Mouse (Mus musculus) CH12.LX (cell line): ENCODE results near the gene Qrfp.

Experiments
- CTCF ChIP-seq, 2 experiments: IDR thresholded peaks in 1 of 2; conservative IDR thresholded peaks in 1 of 2; 2 replicates each; pipeline ENCODE4 v1.5.1; 2011 to 2012; ENCODE audit warnings: low read depth in 2 of 2, low read length in 2 of 2, improper control_type of control experiment in 1 of 2, inconsistent platforms in 1 of 2, mild to moderate bottlenecking in 1 of 2, moderate library complexity in 1 of 2
- ELF1 ChIP-seq: IDR thresholded peaks from 2 replicates; pipeline ENCODE4 v1.6.1; 2014; ENCODE audit warnings: low read depth, mild to moderate bottlenecking, inconsistent platforms, low read length, improper control_type of control experiment
- EP300 ChIP-seq: IDR thresholded peaks from 2 replicates; pipeline ENCODE4 v1.6.1; 2011; ENCODE audit warnings: low read length, improper control_type of control experiment
- MAFK ChIP-seq: IDR thresholded peaks from 2 replicates; pipeline ENCODE4 v1.6.1; 2011; ENCODE audit warnings: low read length, improper control_type of control experiment; ENCODE audit not compliant: insufficient replicate concordance
- POLR2A ChIP-seq: IDR thresholded peaks from 2 replicates; pipeline ENCODE4 v1.6.1; 2011; ENCODE audit warnings: low read depth, mild to moderate bottlenecking, improper control_type of control experiment, low read length
- SMC3 ChIP-seq: IDR thresholded peaks from 2 replicates; pipeline ENCODE4 v1.6.1; 2011; ENCODE audit warnings: low read depth, low read length, improper control_type of control experiment
- TBP ChIP-seq: conservative IDR thresholded peaks from 2 replicates; pipeline ENCODE4 v1.6.1; 2011; ENCODE audit warnings: low read depth, low read length, improper control_type of control experiment
- UBTF ChIP-seq: IDR thresholded peaks from 2 replicates; pipeline ENCODE4 v1.6.1; 2012; ENCODE audit warnings: low read depth, mild to moderate bottlenecking, inconsistent platforms, low read length, improper control_type of control experiment, moderate library complexity
- USF1 ChIP-seq: IDR thresholded peaks from 2 replicates; pipeline ENCODE4 v1.6.1; 2014; ENCODE audit warnings: low read depth, mild to moderate bottlenecking, inconsistent platforms, low read length, improper control_type of control experiment
- ZNF384 ChIP-seq: IDR thresholded peaks from 2 replicates; pipeline ENCODE4 v1.6.1; 2012; ENCODE audit warnings: low read depth, low read length, improper control_type of control experiment, inconsistent platforms

- TF ChIP-seq UBTF = no peak
- no peak for TF ChIP-seq USF1
- no peak for TF ChIP-seq ZNF384
- TF ChIP-seq POLR2A = no peak
- no peak for TF ChIP-seq CTCF (conservative IDR thresholded peaks at IDR 0.05 in 1 of 2, IDR thresholded peaks at IDR 0.05 in 1 of 2; ENCODE audit: low read depth in 2 of 2, low read length in 2 of 2)
- TF ChIP-seq EP300 = no peak
- no peak for TF ChIP-seq MAFK
- no peak for TF ChIP-seq ELF1
- TF ChIP-seq SMC3 = no peak
- no peak for TF ChIP-seq TBP
Measured at GRCm38 (mm10) chr2:31760486-31760885, 49.9 kb downstream of the Qrfp start.
